Mouse (Mus musculus) induced T-regulatory cell, adult 2 months (primary cell): Measurements from ENCODE around the gene Gm20425.

Experiments used
- DNase-seq: peaks from one replicate; pipeline ENCODE4 v3.0.0-alpha.2; 2012; ENCODE audit warnings: low read depth

Gm20425 gene

GRCm38 (mm10) chr9:103153286-103153685, 76.8 kb downstream of the Gm20425 start:
- DNase-seq = no peak

- DNase-seq = no peak
Observed at GRCm38 (mm10) chr9:103149074-103149799, 80.9 kb downstream of the Gm20425 start.

GRCm38 (mm10) chr9:103147103-103147502, 83.0 kb downstream of the Gm20425 start:
- no peak for DNase-seq

- DNase-seq = no peak
Observed at GRCm38 (mm10) chr9:103146703-103147102, 83.4 kb downstream of the Gm20425 start.

- DNase-seq = no peak
Observed at GRCm38 (mm10) chr9:103146257-103146656, 83.8 kb downstream of the Gm20425 start.

- DNase-seq = no peak
Observed at GRCm38 (mm10) chr9:103145351-103145750, 84.8 kb downstream of the Gm20425 start.

GRCm38 (mm10) chr9:103143881-103144280, 86.2 kb downstream of the Gm20425 start:
- no peak for DNase-seq

- no peak for DNase-seq
Observed at GRCm38 (mm10) chr9:103141266-103141665, 88.8 kb downstream of the Gm20425 start.

- no peak for DNase-seq
Observed at GRCm38 (mm10) chr9:103140384-103140783, 89.7 kb downstream of the Gm20425 start.
